Mouse (Mus musculus) forebrain, embryonic 11.5 days (tissue): ENCODE data around the gene Pdp2. TPM values are rescaled to one million over a fixed set of nuclear protein-coding genes. Genes with fewer than 3 reads are reported as not detected.
"Not testable (repeated sequence)": the region's sequence is repeated elsewhere in the genome, so short reads cannot be mapped to it uniquely, and the experiment has no call there.

Experiments used
- ATAC-seq: fragments of 200-750 bp; cut with Nextera tagmentation; replicated peaks from 2 replicates; pipeline ENCODE4 v1.8.0; 2017; ENCODE audit warnings: moderate TSS enrichment; ENCODE audit not compliant: low FRiP score
- DNase-seq: peaks from one replicate; pipeline ENCODE4 v3.0.0-alpha.2; 2017; ENCODE audit warnings: low spot score
- H3K27ac ChIP-seq: fragments of 300-500 bp; sonication (generic); 2 replicates; pipeline ENCODE4 v1.5.1; 2014; ENCODE audit warnings: low read depth, low read length
- H3K27me3 ChIP-seq: fragments of 300-500 bp; sonication (generic); 2 replicates; pipeline ENCODE4 v1.6.1; 2014; ENCODE audit warnings: mild to moderate bottlenecking, low read length, mixed read lengths; ENCODE audit not compliant: control insufficient read depth, insufficient read depth
- H3K36me3 ChIP-seq: fragments of 300-500 bp; sonication (generic); 2 replicates; pipeline ENCODE4 v1.6.1; 2014; ENCODE audit warnings: mild to moderate bottlenecking, low read length, moderate library complexity, mixed read lengths; ENCODE audit not compliant: control insufficient read depth, insufficient read depth
- H3K4me1 ChIP-seq: fragments of 300-500 bp; sonication (generic); replicated peaks from 2 replicates; pipeline ENCODE4 v1.6.1; 2014; ENCODE audit warnings: low read length, mixed read lengths; ENCODE audit not compliant: control insufficient read depth, insufficient read depth
- H3K4me2 ChIP-seq: fragments of 300-500 bp; sonication (generic); 2 replicates; pipeline ENCODE4 v1.6.1; 2014; ENCODE audit warnings: low read depth, mild to moderate bottlenecking, low read length, moderate library complexity, mixed read lengths; ENCODE audit not compliant: severe bottlenecking
- H3K4me3 ChIP-seq: fragments of 300-500 bp; sonication (generic); 2 replicates; pipeline ENCODE4 v1.5.1; 2014; ENCODE audit warnings: low read depth, low read length
- H3K9ac ChIP-seq: fragments of 300-500 bp; sonication (generic); 2 replicates; pipeline ENCODE4 v1.6.1; 2014; ENCODE audit warnings: low read length
- H3K9me3 ChIP-seq: fragments of 300-500 bp; sonication (generic); 2 replicates; pipeline ENCODE4 v1.6.1; 2016; ENCODE audit warnings: low read length, mixed read lengths; ENCODE audit not compliant: control insufficient read depth
- WGBS: fragments of 180-500 bp; shearing (Covaris S2); extraction: QIAGEN DNeasy Blood & Tissue Kit; methylation state at CpG from one replicate; pipeline ENCODE4 v1.1.7; 2014; 5-methylcytosine and 5-hydroxymethylcytosine counted together
- polyA plus RNA-seq: library from polyadenylated mRNA; unstranded; fragments of >200 nt; fragmentation: Nextera tagmentation; extraction: Ambion mirVana; gene quantifications from 2 replicates; pipeline ENCODE4 v1.2.1, GENCODE M21; 2014

Gene Pdp2
- polyA plus RNA-seq, 1 experiment from 2014 or later: 18.7 TPM

GRCm38 (mm10) chr8:104565457-104565798 is 25.8 kb upstream of the Pdp2 start:
- ATAC-seq (peak; percentile 41; the same call in 1 of the 2 replicates), DNase-seq (no peak)
- Histone ChIP-seq H3K36me3 (no peaks in the 10 kb centered on the region), H3K4me3 (no peak overlapping the region), H3K9ac (no peak overlapping the region), H3K27me3 (no peaks in the 10 kb centered on the region), H3K4me2 (no peak overlapping the region), H3K27ac (no peak overlapping the region), H3K9me3 (no peaks in the 10 kb centered on the region), H3K4me1 (no peaks in the 10 kb centered on the region)
- WGBS: 97% methylated on average over 5 of the region's 5 CpGs

GRCm38 (mm10) chr8:104569559-104569958 is 21.7 kb upstream of the Pdp2 start:
- no peaks in the 10 kb centered on the region for H3K36me3 ChIP-seq
- no peak overlapping the region for H3K4me3 ChIP-seq
- no peaks in the 10 kb centered on the region; the same call in 1 of the 2 replicates for H3K4me1 ChIP-seq
- no peak overlapping the region for H3K9ac ChIP-seq
- DNase-seq (no peak), ATAC-seq (no peak)
- H3K27ac ChIP-seq: no peak overlapping the region
- WGBS: 57% methylated on average over 1 of the region's 1 CpGs
- no peaks in the 10 kb centered on the region for H3K9me3 ChIP-seq
- no peak overlapping the region for H3K4me2 ChIP-seq
- no peaks in the 10 kb centered on the region for H3K27me3 ChIP-seq

GRCm38 (mm10) chr8:104570436-104571343 is 20.6 kb upstream of the Pdp2 start:
- ATAC-seq: peak; percentile 71
- Histone ChIP-seq H3K4me3 (peak overlapping the region; percentile 30), H3K4me2 (peak overlapping the region; percentile 62), H3K27me3 (no peaks in the 10 kb centered on the region), H3K9me3 (no peaks in the 10 kb centered on the region), H3K9ac (peak overlapping the region; percentile 47), H3K27ac (no peak overlapping the region), H3K4me1 (no peaks in the 10 kb centered on the region; the same call in 1 of the 2 replicates), H3K36me3 (no peaks in the 10 kb centered on the region)
- 5% methylated on average over 26 of the region's 26 CpGs for WGBS
- DNase-seq: peak; percentile 90

GRCm38 (mm10) chr8:104576820-104577219 is 14.4 kb upstream of the Pdp2 start:
- Histone ChIP-seq H3K9ac (no peak overlapping the region), H3K9me3 (no peaks in the 10 kb centered on the region), H3K4me3 (no peak overlapping the region), H3K4me2 (no peak overlapping the region), H3K4me1 (no peaks in the 10 kb centered on the region), H3K36me3 (no peaks in the 10 kb centered on the region), H3K27me3 (no peaks in the 10 kb centered on the region), H3K27ac (no peak overlapping the region)
- WGBS: 94% methylated on average over 3 of the region's 3 CpGs
- DNase-seq (no peak), ATAC-seq (no peak)

GRCm38 (mm10) chr8:104577606-104578005 is 13.6 kb upstream of the Pdp2 start:
- peak; percentile 16 for DNase-seq
- ATAC-seq, H3K4me3 ChIP-seq, H3K27me3 ChIP-seq, H3K27ac ChIP-seq, H3K9me3 ChIP-seq, H3K9ac ChIP-seq, H3K36me3 ChIP-seq, H3K4me2 ChIP-seq, H3K4me1 ChIP-seq: not testable (repeated sequence)
- WGBS: 81% methylated on average over 17 of the region's 17 CpGs

- whole genome bisulfite sequencing: 65% methylated on average over 1 of the region's 1 CpGs
- no peak for DNase-seq
- ATAC-seq: no peak
- Histone ChIP-seq H3K4me3 (no peak overlapping the region), H3K9ac (no peak overlapping the region), H3K4me2 (no peak overlapping the region), H3K27ac (no peak overlapping the region), H3K27me3 (no peaks in the 10 kb centered on the region), H3K9me3 (no peaks in the 10 kb centered on the region), H3K36me3 (no peaks in the 10 kb centered on the region), H3K4me1 (no peaks in the 10 kb centered on the region)
These were observed 6.7 kb upstream of the Pdp2 start for GRCm38 (mm10) chr8:104584522-104584921.

GRCm38 (mm10) chr8:104590284-104590683 is 967 bp upstream of the Pdp2 start:
- no peaks in the 10 kb centered on the region for H3K4me1 ChIP-seq
- no peak overlapping the region for H3K4me3 ChIP-seq
- DNase-seq (peak; percentile 15), ATAC-seq (no peak)
- H3K27ac ChIP-seq: no peak overlapping the region
- H3K27me3 ChIP-seq: no peaks in the 10 kb centered on the region
- H3K9ac ChIP-seq: no peak overlapping the region
- WGBS: 86% methylated on average over 3 of the region's 3 CpGs
- H3K4me2 ChIP-seq: no peak overlapping the region
- H3K9me3 ChIP-seq: no peaks in the 10 kb centered on the region
- peaks cover 7% of the 10 kb centered on the region for H3K36me3 ChIP-seq

GRCm38 (mm10) chr8:104591856-104592255 is 605 bp downstream of the Pdp2 start:
- DNase-seq (no peak), ATAC-seq (no peak; the same call in 1 of the 2 replicates)
- Histone ChIP-seq H3K27ac (no peak overlapping the region), H3K4me1 (no peaks in the 10 kb centered on the region), H3K4me2 (peak overlapping the region; percentile 67), H3K9ac (peak overlapping the region; percentile 74), H3K4me3 (peak overlapping the region; percentile 69), H3K9me3 (no peaks in the 10 kb centered on the region), H3K27me3 (no peaks in the 10 kb centered on the region), H3K36me3 (peaks cover 7% of the 10 kb centered on the region)
- 2% methylated on average over 9 of the region's 9 CpGs for WGBS

GRCm38 (mm10) chr8:104592566-104592965 is 1.3 kb downstream of the Pdp2 start:
- peaks cover 7% of the 10 kb centered on the region for H3K36me3 ChIP-seq
- peak; percentile 5 for DNase-seq
- no peaks in the 10 kb centered on the region for H3K4me1 ChIP-seq
- H3K4me2 ChIP-seq: no peak overlapping the region
- WGBS: 82% methylated on average over 6 of the region's 6 CpGs
- no peaks in the 10 kb centered on the region for H3K9me3 ChIP-seq
- no peaks in the 10 kb centered on the region for H3K27me3 ChIP-seq
- no peak overlapping the region for H3K4me3 ChIP-seq
- H3K9ac ChIP-seq: no peak overlapping the region
- H3K27ac ChIP-seq: no peak overlapping the region
- no peak for ATAC-seq
